Mouse (Mus musculus): ENCODE data around the gene Wdr92.

Wdr92 gene

DNA sequence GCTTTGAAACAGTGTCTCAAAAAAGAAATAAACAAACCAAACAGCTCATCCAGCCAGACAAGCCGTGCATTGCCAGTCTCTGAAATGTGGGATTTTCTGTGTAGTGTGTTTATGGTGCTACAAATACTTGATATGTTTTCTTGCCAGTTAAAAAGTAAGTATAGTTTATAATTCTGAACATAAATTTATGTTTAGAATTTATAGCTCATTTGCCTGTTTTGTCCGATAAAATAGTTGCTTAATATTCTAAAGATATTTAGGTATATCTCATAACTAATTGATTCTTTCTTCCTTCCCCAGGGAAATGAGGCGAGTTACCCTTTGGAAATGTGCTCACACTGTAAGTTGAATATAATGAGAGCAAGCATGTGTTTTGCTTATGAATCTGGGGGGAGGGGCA lies at the start of gene Wdr92:
Gene Wdr92, plus strand, starts transcription at position 301 of the 400 bp plus-strand sequence.
- in situ Hi-C loops (cut with MboI, MseI): no loop called here

DNA sequence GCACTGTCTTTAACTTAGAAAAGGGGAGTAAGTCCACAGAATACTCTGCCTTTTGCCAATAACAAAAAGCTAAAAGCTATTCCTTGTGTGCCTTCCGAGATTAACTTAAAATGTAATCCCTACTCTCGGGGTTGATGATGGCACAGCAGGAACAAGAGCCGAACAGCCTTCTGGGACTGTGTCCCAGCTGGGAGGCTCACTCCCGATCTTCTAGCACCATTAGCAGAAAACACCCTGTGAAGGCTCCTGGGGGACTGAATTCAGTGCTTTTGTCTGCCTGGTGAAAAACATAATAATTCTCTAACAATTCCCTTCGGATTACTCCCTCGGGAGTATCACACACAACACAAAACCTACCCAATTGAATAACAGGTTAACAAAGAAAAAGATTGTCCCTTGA lies 46.3 kb upstream of the Wdr92 start:
- in situ Hi-C loops (cut with MboI, MseI): no loop called here

- in situ Hi-C loops (cut with MboI, MseI): no loop called here
Observed at GRCm38 (mm10) chr11:17138306-17139033, 43.4 kb upstream of the Wdr92 start.

GRCm38 (mm10) chr11:17158858-17159737 lies 22.8 kb upstream of the Wdr92 start, which contains the start of gene Ppp3r1:
Gene Ppp3r1 (plus strand): TSS chr11:17159263.
- in situ Hi-C loops (cut with MboI, MseI): no loop called here

DNA sequence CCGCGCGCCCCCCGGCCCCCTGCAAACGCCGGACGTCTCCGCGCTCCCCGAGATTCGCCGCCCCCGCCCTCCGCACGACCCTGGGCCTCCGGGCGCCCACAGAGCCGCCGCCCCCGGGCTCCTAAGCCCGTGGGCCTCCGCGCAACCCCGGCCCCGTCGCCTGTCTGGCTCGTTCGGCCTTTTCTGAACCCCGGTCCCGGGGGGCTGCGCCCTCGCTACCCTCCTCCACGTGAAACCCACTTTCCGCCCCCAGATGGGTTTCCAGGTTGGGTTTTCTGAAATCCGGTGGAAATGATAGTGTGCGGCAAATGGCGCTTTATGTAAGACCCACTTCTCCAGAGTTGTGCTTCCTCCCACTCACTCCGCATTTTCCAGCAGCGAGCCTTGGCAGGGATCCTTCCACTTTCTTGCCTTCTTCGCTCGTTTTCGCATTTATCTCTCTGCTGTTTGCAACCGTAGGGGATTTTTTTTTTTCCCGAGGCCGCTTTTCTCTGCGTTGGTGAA lies 22.1 kb upstream of the Wdr92 start:
- in situ Hi-C loops (cut with MboI, MseI): loop anchor here (5.0 kb wide), 1 partner anchor 53 kb away; the partner anchor contains the start of gene Pno1

- in situ Hi-C loops (cut with MboI, MseI): loop anchor here (5.0 kb wide), 1 partner anchor 52 kb away; the partner anchor contains the start of gene Pno1
Observed at GRCm38 (mm10) chr11:17160242-17160641, 21.7 kb upstream of the Wdr92 start.

DNA sequence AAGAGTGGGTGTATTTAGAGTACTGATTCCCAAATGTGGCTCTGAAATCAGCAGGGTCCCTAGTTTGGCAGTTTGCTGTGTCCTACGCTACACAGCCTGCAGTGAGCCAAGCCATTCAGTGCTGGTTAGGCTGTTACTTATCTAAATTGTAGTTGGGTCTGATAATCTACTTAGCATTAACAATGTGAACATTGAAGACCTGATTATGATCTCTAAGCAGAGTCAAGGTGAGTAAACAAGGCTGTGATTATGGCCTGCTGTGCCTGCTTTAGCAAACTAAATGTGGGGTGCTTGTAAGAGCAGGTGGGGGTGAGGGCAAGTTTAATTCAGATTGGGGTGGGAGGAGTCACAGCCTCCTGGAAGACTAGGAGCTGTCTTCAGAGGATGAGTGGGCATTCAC lies 18.0 kb upstream of the Wdr92 start:
- in situ Hi-C loops (cut with MboI, MseI): loop anchor here (5.0 kb wide), 1 partner anchor 48 kb away; the partner anchor contains the start of gene Pno1

DNA sequence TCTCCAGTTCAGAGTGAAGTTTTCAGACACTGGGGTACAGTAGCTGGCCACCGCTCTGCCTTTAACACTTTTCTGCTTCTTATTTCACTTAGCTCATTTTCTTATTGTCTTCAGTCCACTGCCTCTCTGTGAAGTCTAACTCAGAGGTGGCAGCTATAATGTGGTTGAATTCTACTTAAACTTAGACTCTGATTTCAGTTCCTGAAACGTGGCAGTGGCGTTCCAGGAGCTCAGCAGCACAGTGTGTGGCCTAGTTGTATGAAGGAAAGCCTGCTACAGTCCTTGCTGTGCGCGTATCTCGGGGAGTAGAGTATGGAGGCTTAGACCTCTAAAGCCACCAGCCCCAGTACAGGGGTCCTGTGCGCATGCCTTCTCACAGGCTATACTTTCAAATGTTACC lies 15.3 kb upstream of the Wdr92 start:
- in situ Hi-C loops (cut with MboI, MseI): no loop called here

- in situ Hi-C loops (cut with MboI, MseI): no loop called here
Observed at GRCm38 (mm10) chr11:17169262-17169661, 12.6 kb upstream of the Wdr92 start.

DNA sequence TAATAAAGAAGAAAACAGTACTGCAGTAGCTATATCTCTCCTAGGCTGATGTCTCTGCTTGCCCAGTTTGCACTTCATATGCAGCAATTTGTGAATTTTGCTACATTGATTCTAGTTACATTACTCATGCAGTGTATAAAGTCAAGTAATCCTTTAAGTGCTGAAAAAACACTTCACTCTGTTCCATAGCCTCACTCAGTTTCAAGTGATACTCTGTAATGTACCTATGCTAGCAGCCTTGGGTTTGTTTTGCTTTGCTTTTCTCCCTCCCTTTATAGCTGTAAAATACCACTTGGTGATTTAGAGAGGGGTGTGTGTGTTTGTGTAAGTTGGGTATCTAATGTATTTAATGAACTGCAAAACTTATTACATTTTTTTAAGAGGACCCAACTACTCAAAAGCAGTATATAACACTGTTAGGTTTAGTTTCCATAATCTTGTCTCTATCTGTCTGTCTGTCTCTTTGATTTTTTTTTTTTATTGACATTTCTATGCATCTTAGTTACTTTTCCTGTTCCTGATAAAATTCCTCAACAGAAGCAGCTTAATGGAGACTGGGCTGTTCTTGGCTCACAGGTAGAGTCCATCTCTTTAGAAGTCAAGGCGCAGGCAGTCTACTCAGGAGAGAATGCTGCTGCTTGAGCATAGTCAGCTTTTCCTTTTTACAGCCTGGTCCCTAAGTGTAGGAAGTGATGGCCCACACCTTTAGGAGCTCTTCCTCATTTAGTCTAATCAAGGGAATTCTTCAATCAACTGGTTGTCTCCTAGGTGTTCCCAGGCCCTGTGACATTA lies 10.8 kb upstream of the Wdr92 start:
- in situ Hi-C loops (cut with MboI, MseI): no loop called here

DNA sequence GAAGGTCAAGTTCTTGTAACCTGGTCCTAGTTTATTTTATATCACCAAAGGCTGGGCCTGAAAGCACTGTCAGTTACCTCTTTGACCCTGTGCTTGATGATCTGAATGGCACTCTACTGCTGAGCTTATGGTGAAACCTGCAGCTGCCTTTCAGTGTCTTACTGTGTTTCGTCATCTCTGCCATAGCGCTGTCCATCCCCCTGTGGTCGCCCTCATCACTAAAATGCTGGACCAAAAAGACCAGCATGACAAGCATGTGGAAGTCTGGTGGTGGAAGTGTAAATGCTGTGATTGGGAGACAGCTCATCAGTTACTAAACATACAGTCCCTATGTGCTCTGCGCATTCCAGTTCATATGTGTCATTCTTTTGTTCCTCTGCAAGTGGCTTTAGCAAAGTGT lies 9.6 kb upstream of the Wdr92 start:
- in situ Hi-C loops (cut with MboI, MseI): no loop called here

GRCm38 (mm10) chr11:17176638-17177037 lies 5.3 kb upstream of the Wdr92 start:
- in situ Hi-C loops (cut with MboI, MseI): loop anchor here (5.0 kb wide), 1 partner anchor 224 kb away; the partner anchor contains the start of gene Fbxo48

DNA sequence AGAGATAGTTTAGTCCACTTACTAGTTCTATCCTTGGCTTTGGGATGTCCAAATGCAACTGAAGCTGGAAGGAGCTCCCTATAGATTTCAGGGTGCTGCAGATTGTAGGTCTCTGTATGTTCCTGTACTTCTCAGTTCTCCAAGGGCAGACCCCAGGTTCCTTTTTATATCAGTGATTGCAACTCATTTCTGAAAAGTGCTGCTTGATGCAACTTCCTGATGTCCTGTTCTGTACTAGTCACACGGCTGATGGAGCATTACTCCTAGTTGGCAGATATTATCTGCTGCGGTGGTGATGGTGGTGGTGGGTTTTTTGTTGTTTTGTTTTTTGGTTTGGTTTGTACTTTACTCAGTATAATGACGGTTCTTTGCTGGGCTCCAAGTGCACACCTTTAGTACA lies 1.2 kb upstream of the Wdr92 start:
- in situ Hi-C loops (cut with MboI, MseI): no loop called here

DNA sequence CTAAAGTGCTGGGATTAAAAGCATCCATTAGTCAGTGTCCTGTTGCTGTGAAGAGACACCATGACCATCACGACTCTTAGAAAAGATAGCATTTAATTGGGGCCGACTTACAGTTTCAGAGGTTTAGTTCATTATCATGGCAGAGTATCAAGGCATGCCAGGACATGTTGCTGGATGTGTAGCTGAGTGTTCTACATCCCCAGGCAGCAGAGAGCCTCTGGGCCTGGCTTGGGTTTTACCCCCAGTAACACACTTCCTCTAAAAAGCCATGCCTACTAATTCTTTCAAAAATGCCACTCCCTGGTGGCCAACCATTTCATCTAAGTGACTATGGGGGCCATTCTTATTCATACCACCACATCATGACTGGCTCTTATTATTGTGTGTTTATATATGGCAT lies 1.3 kb downstream of the Wdr92 start:
- in situ Hi-C loops (cut with MboI, MseI): no loop called here

- in situ Hi-C loops (cut with MboI, MseI): no loop called here
Observed at GRCm38 (mm10) chr11:17187649-17188048, 5.7 kb downstream of the Wdr92 start.

DNA sequence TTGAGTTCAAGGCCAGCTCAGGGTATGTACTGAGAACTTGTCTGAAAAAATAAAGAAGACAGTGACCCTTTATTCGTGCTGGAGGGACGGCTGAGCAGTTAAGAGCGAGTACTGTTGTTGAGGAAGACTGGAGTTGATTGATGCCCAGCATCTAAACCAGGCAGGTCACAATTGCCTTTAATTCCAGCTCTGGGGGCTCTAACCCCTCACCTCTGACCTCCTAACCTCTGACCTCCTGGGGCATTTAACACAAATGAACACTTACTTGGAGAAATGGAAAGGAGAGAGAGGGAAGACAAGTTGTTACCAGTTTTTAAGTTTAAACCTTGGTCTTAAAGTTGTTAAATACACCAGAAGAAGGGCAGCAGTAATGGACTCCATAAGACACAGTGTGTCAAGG lies 6.9 kb downstream of the Wdr92 start:
- in situ Hi-C loops (cut with MboI, MseI): no loop called here

DNA sequence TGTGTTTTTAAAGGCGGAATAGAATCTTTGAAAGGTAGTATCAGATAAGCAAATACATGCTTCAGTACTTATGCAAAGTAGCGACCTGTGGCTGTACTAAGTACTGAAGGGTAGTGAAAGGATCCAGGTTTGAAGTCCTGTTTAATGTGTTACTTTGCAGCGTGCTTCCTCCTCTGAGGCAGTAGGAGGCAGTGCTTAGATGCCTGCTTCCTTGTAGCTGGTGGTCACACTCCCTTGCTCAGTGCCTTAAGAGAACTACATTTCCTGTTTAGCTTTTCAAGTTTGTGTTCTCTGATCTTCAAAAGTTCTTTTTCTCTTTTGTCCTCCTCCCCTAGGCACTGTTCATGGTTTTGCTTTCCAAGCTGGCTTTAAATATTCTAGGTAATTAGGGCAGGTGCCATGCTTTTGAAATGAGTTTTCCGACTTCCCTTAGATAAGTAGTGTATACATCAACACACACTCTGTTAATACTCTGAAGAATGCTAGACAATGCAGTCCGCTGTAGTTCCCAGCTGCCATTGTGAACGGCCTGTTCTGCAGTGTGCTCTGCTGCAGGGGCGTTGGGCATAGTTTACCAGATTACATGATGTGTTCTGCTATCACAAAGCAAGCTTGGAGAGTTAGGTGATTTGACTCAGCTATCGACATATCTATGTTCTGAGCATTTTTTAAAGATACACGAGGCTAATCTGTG lies 10.4 kb downstream of the Wdr92 start:
- in situ Hi-C loops (cut with MboI, MseI): no loop called here

- in situ Hi-C loops (cut with MboI, MseI): no loop called here
Observed at GRCm38 (mm10) chr11:17199170-17199569, 17.3 kb downstream of the Wdr92 start.

DNA sequence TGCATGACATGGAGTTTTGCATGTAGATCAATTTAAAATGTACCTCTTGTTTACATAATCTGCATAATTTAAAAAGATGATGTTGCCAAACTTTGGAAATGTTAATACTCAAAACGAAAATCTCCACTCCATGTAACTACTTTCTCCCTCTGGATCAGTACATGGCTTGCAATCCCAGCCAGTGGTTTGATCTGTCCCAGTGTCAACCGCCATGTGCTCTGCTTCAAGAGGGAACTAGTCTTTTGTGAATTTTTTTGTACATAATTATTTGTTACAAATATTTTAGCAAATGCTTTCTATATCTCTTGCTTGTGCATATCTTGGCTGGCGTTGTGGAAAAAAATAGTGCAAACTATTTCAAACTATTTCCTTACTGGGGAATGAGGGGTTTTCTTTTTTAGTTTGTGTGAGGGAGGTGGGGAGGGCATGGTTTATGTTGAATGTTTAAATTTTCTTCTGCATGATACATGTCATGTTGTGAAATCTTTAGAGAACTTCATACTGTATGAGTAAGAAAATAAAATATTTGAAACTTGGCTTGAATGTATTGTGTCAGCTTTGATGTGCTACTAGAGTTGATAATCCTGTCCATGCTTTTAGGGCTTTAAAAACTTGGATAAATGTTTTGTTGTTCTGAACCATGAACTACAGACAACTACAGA lies 18.1 kb downstream of the Wdr92 start:
- in situ Hi-C loops (cut with MboI, MseI): loop anchor here (25.0 kb wide), 1 partner anchor 688 kb away; the partner anchor contains the start of gene Sec61g

DNA sequence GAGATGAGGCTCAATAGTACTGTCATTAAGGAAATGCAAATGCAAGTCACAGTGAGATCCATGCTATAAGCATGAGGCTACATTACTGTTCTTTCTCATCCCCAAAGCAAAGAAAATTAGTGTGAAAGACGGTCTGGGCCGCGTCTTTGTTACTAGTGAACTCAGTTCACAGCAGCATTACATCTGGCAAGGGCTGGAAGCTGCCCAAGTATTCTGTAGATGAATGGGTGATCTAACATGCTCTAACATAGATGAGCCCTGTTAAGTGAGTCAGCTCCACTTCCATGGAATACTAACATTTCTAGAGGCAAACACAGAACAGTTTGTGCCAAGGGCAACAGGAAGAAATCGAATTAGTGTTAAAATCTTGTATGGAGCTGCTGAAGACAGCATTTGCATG lies 19.0 kb downstream of the Wdr92 start:
- in situ Hi-C loops (cut with MboI, MseI): loop anchor here (25.0 kb wide), 1 partner anchor 689 kb away; the partner anchor contains the start of gene Sec61g
